Mouse (Mus musculus) forebrain, embryonic 14.5 days (tissue): ENCODE results near the gene Pak4. TPM values are rescaled to one million over a fixed set of nuclear protein-coding genes. Genes with fewer than 3 reads are reported as not detected.
A peak's percentile ranks its signal among the peaks of the same experiment; 100 is the strongest.
"Not testable (repeated sequence)": the region's sequence is repeated elsewhere in the genome, so short reads cannot be mapped to it uniquely, and the experiment has no call there.

ENCODE experiments used
- ATAC-seq: fragments of 200-750 bp; cut with Nextera tagmentation; 2 replicates; pipeline ENCODE4 v1.8.0; 2017; ENCODE audit warnings: mild to moderate bottlenecking, moderate library complexity
- DNase-seq: peaks from one replicate; pipeline ENCODE4 v3.0.0-alpha.2; 2015; ENCODE audit warnings: low spot score
- H3K27ac ChIP-seq: fragments of 300-500 bp; sonication (generic); 2 replicates; pipeline ENCODE4 v1.5.1; 2014; ENCODE audit warnings: low read depth, mild to moderate bottlenecking, control low read depth, low read length, moderate library complexity
- H3K27me3 ChIP-seq: fragments of 300-500 bp; sonication (generic); replicated peaks from 2 replicates; pipeline ENCODE4 v1.6.1; 2014; ENCODE audit warnings: low read length, control low read depth, mixed read lengths; ENCODE audit not compliant: control insufficient read depth, insufficient read depth
- H3K36me3 ChIP-seq: fragments of 300-500 bp; sonication (generic); 2 replicates; pipeline ENCODE4 v1.6.1; 2014; ENCODE audit warnings: low read length, control low read depth; ENCODE audit not compliant: control insufficient read depth, insufficient read depth
- H3K4me1 ChIP-seq: fragments of 300-500 bp; sonication (generic); 2 replicates; pipeline ENCODE4 v1.6.1; 2014; ENCODE audit warnings: antibody characterized with exemption, low read length, control low read depth; ENCODE audit not compliant: control insufficient read depth, insufficient read depth
- H3K4me2 ChIP-seq: fragments of 300-500 bp; sonication (generic); 2 replicates; pipeline ENCODE4 v1.6.1; 2014; ENCODE audit warnings: mild to moderate bottlenecking, control low read depth, low read length
- H3K4me3 ChIP-seq: fragments of 300-500 bp; sonication (generic); 2 replicates; pipeline ENCODE4 v1.5.1; 2014; ENCODE audit warnings: low read depth, low read length, control low read depth
- H3K9ac ChIP-seq: fragments of 300-500 bp; sonication (generic); 2 replicates; pipeline ENCODE4 v1.6.1; 2014; ENCODE audit warnings: mild to moderate bottlenecking, low read length, control low read depth, moderate library complexity
- H3K9me3 ChIP-seq: fragments of 300-500 bp; sonication (generic); replicated peaks from 2 replicates; pipeline ENCODE4 v1.6.1; 2016; ENCODE audit warnings: low read length, control low read depth, mixed read lengths; ENCODE audit not compliant: control insufficient read depth
- WGBS: fragments of 180-500 bp; shearing (Covaris S2); extraction: QIAGEN DNeasy Blood & Tissue Kit; methylation state at CpG from one replicate; pipeline ENCODE4 v1.1.7; 2014; 5-methylcytosine and 5-hydroxymethylcytosine counted together
- polyA plus RNA-seq: library from polyadenylated mRNA; unstranded; fragments of >200 nt; fragmentation: Nextera tagmentation; extraction: Ambion mirVana; gene quantifications from 2 replicates; pipeline ENCODE4 v1.2.1, GENCODE M21; 2014

Pak4 gene
- polyA plus RNA-seq, 1 experiment from 2014 or later, result 12.6 TPM

- WGBS, result 75% methylated on average over 9 of the region's 9 CpGs
- H3K9ac ChIP-seq, result no peak overlapping the region
- no peak for DNase-seq
- no peaks in the 10 kb centered on the region for H3K9me3 ChIP-seq
- H3K36me3 ChIP-seq, result no peaks in the 10 kb centered on the region
- no peaks in the 10 kb centered on the region for H3K4me1 ChIP-seq
- no peak overlapping the region for H3K4me2 ChIP-seq
- no peak for ATAC-seq
- no peak overlapping the region for H3K4me3 ChIP-seq
- no peaks in the 10 kb centered on the region for H3K27me3 ChIP-seq
- H3K27ac ChIP-seq, result no peak overlapping the region
Measured at GRCm38 (mm10) chr7:28619098-28619715, 21.2 kb upstream of the Pak4 start.

- ATAC-seq (no peak), DNase-seq (no peak)
- Histone ChIP-seq H3K9ac (no peak overlapping the region), H3K4me1 (no peaks in the 10 kb centered on the region), H3K4me3 (no peak overlapping the region), H3K36me3 (no peaks in the 10 kb centered on the region), H3K4me2 (no peak overlapping the region), H3K27ac (no peak overlapping the region), H3K27me3 (no peaks in the 10 kb centered on the region), H3K9me3 (no peaks in the 10 kb centered on the region)
- WGBS, result 94% methylated on average over 8 of the region's 8 CpGs
Measured at GRCm38 (mm10) chr7:28605951-28606350, 8.0 kb upstream of the Pak4 start.

GRCm38 (mm10) chr7:28603788-28604187 is 5.8 kb upstream of the Pak4 start:
- H3K4me3 ChIP-seq, H3K36me3 ChIP-seq, DNase-seq, H3K4me2 ChIP-seq, H3K27ac ChIP-seq, H3K27me3 ChIP-seq, ATAC-seq, H3K4me1 ChIP-seq, H3K9ac ChIP-seq, H3K9me3 ChIP-seq: not testable (repeated sequence)
- 84% methylated on average over 2 of the region's 2 CpGs for WGBS

- DNase-seq (no peak), ATAC-seq (no peak)
- Histone ChIP-seq H3K9me3 (no peaks in the 10 kb centered on the region), H3K4me1 (no peaks in the 10 kb centered on the region), H3K27ac (no peak overlapping the region), H3K4me2 (no peak overlapping the region), H3K36me3 (no peaks in the 10 kb centered on the region), H3K4me3 (no peak overlapping the region), H3K27me3 (no peaks in the 10 kb centered on the region), H3K9ac (no peak overlapping the region)
- WGBS, result 80% methylated on average over 5 of the region's 5 CpGs
Measured at GRCm38 (mm10) chr7:28603136-28603535, 5.2 kb upstream of the Pak4 start.

GRCm38 (mm10) chr7:28601668-28602067 is 3.7 kb upstream of the Pak4 start:
- Histone ChIP-seq H3K27ac (0 out of 2 replicates have a peak overlapping the region, but pooled peaks have one; percentile 1), H3K27me3 (no peaks in the 10 kb centered on the region), H3K4me2 (no peak overlapping the region), H3K9me3 (no peaks in the 10 kb centered on the region), H3K4me3 (no peak overlapping the region), H3K36me3 (no peaks in the 10 kb centered on the region), H3K4me1 (peaks cover 6% of the 10 kb centered on the region), H3K9ac (no peak overlapping the region)
- peak; percentile 82 for DNase-seq
- WGBS, result 27% methylated on average over 7 of the region's 7 CpGs
- ATAC-seq, result no peak

- H3K36me3 ChIP-seq, result no peaks in the 10 kb centered on the region
- peak; percentile 76 for DNase-seq
- no peak overlapping the region for H3K4me3 ChIP-seq
- no peak overlapping the region for H3K4me2 ChIP-seq
- no peak overlapping the region for H3K27ac ChIP-seq
- H3K27me3 ChIP-seq, result no peaks in the 10 kb centered on the region
- H3K9ac ChIP-seq, result no peak overlapping the region
- H3K9me3 ChIP-seq, result no peaks in the 10 kb centered on the region
- 15% methylated on average over 11 of the region's 11 CpGs for WGBS
- ATAC-seq, result no peak
- H3K4me1 ChIP-seq, result peaks cover 13% of the 10 kb centered on the region
Measured at GRCm38 (mm10) chr7:28601029-28601428, 3.0 kb upstream of the Pak4 start.

GRCm38 (mm10) chr7:28598951-28599350 is 966 bp upstream of the Pak4 start:
- ATAC-seq, result no peak
- 73% methylated on average over 2 of the region's 2 CpGs for WGBS
- H3K9me3 ChIP-seq, result no peaks in the 10 kb centered on the region
- H3K9ac ChIP-seq, result no peak overlapping the region
- no peak overlapping the region for H3K4me2 ChIP-seq
- H3K4me1 ChIP-seq, result peaks cover 16% of the 10 kb centered on the region
- no peaks in the 10 kb centered on the region for H3K27me3 ChIP-seq
- DNase-seq, result no peak
- H3K4me3 ChIP-seq, result no peak overlapping the region
- H3K36me3 ChIP-seq, result no peaks in the 10 kb centered on the region
- no peak overlapping the region for H3K27ac ChIP-seq

- Histone ChIP-seq H3K9ac (peak overlapping the region; percentile 71), H3K27me3 (no peaks in the 10 kb centered on the region), H3K36me3 (no peaks in the 10 kb centered on the region), H3K4me3 (peak overlapping the region; percentile 57), H3K4me2 (peak overlapping the region; percentile 76), H3K9me3 (no peaks in the 10 kb centered on the region), H3K27ac (peak overlapping the region; percentile 86; the same call in 1 of the 2 replicates), H3K4me1 (peaks cover 16% of the 10 kb centered on the region)
- WGBS, result 12% methylated on average over 9 of the region's 9 CpGs
- no peak for DNase-seq
- no peak; the same call in 1 of the 2 replicates for ATAC-seq
Measured at GRCm38 (mm10) chr7:28597277-28597570, 761 bp downstream of the Pak4 start.

- peak overlapping the region; percentile 71 for H3K9ac ChIP-seq
- H3K4me2 ChIP-seq, result peak overlapping the region; percentile 76
- H3K27me3 ChIP-seq, result no peaks in the 10 kb centered on the region
- WGBS, result 51% methylated on average over 20 of the region's 20 CpGs
- peak; percentile 16 for DNase-seq
- H3K36me3 ChIP-seq, result no peaks in the 10 kb centered on the region
- peaks cover 16% of the 10 kb centered on the region for H3K4me1 ChIP-seq
- peak overlapping the region; percentile 57 for H3K4me3 ChIP-seq
- ATAC-seq, result no peak
- no peaks in the 10 kb centered on the region for H3K9me3 ChIP-seq
- H3K27ac ChIP-seq, result peak overlapping the region; percentile 86; the same call in 1 of the 2 replicates
Measured at GRCm38 (mm10) chr7:28596436-28597276, 1.3 kb downstream of the Pak4 start.
